Mouse (Mus musculus): ENCODE data around the gene Gm48552.

The Gm48552 gene

DNA sequence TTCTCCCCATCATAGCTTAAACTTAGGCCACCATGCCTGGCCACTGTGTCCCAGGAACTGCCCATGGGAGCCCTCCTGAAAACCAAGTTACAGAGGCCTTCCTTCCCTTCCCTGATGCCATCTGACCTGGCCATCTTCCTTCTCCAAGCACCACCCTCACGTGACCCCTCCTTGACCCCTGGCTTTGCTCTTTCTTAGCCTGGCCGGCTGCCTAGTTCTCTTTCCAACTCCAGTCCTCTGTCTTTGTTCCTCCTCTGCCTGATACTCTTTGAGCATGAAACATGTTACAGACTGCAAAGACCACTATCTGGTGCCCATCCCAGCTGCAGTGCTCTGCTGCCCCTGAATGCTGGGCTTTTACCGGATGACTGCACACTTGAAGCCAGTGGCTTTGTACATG lies 568 bp downstream of the Gm48552 start:
- peak; percentile 73 for DNase-seq

DNA sequence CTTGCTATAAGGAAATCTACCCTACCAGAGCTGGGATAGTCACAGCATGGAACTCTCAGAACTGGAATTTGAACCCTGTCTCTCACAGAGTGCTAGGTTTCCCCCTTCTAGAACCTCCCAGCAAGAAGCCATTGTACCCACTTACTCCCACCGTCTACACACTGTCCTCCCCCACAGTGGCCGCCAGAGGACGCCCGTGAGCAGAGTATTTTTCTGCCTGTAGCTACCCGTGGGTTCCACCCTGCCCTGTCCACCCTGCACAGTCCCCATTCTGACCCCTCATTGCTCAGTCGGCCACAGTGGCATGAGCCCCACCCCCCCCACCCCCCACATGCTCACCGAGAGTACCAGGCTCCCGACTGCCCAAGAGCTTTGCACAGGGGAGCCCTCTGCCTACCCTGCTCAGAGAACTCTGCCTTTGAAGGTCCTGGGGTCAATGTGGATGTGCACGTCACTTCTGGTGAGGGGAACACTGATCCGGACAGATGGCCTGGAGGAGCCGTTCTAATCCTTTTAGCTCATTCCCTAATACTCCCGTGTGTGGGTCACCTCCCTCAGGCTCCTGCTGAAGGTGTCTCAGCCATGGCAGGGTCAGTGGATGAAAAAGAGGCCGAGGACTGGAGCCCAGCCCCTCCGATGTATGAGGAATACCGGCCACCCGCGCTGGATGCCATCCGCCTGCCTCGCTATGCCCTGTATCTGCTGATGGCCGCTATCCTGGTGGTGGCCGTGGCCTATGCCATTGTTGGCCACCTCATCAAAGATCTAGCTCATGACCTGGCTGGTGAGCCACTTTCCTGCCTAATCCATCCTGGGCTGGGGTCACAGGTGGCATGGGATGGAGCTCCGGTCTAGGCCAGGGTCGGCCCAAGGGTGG lies 1.2 kb downstream of the Gm48552 start:
- peak; percentile 86 for DNase-seq

DNA sequence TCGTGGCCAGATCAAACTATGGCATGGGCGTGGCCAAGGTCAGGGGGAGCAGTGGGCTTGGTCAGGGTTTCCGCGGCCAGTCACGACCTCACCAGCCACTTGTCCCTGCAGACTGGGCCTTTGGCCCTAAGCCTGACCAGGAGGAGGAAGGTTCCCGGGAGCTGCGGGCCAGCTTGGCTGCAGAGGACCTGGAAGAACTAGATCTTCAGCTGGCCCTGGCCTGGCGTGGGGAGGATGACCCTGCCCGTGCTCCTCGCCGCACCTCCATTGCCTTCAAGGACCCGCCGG lies 1.8 kb downstream of the Gm48552 start:
- DNase-seq, result no peak

DNA sequence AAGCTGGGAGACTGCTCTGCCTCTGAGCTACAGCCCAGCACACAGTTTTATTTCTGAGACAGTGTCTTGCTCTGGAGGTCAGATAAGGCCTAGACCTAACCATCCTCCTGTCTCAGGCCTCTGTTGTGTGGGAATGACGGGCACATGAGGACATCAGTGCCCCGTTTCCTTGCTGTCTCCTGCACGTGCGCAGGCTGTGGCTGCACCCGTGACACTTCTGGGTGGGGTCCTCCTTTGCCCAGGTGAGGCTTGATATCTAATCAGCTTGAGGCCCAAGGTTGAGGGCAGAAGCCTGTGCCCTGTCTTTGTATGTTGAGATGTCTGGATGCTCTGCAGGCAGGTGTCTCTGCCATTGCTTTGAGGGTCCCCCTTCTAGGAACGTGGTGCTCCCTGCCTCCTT lies 3.5 kb downstream of the Gm48552 start:
- no peak for DNase-seq

DNA sequence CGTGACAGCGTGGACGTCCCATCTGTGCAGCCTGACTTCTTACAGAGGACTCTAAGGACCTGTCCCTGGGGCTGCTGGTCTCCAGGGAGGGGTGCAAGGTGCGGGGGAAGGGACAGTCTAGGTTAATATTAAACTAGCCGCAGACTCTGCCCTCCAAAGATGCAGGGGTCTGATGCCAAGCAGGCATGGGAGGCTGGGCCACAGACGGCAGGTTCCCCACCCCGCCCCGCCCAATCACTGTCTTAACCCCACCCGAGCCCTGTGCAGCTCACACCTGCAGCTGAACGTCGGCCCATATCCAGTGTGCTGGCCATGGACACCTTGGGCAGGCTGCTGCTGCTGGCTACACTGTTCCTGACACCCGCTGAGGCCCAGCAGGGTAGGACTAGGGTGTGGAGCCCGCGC lies 4.0 kb downstream of the Gm48552 start, which contains the start of gene Smim24:
TSS of gene Smim24 (plus strand) at position 271 of the 405 bp plus-strand sequence.
- DNase-seq, result peak; percentile 70

DNA sequence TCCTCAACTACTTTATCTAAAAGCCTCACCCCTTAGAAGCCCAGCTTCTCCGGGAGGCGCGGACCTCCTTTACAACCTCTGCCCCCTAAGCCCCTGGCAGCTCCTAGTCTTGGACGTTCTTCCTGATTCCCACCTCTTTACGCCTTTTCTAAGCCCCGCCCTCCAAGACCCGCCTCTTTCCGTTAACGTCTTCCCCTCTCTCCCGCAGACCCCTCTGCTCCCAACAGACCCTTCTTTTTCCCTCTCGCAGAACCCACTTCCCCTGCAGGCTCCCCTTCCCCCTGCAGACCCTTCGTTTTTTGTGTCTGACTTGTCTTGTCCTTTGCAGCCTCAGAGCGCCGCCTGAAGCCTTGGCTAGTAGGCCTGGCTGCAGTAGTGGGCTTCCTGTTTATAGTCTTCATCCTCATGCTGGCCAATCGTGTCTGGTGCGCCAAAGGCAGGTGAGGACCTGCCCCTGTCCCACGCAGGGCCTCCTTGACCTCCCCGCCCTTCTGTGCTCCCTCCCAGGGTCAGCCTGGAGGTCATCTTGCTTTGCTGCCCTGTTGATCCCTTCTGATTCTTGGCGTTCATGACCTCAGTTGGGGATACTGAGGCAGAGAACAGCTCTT lies 4.8 kb downstream of the Gm48552 start:
- DNase-seq, result peak; percentile 74

DNA sequence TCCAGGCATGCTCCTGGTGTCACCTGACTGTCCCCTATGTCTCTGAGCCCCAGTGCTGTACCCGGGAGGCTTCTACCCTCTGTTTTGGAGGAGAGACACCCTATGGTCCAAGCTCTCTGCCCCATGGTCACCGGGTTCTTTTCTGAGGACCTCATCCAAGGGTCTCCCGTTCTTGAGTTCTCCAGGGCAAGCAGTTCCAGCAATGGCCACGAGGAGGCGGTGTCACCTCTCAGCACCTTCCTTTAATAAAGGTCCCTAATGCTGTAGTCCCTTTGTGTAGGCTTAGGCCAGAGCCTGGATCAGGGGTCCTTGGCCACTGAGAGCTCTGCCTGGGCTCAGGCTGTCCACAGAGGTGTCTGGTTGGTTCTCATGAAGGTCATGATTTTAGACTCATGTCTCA lies 6.3 kb downstream of the Gm48552 start:
- peak; percentile 88 for DNase-seq

DNA sequence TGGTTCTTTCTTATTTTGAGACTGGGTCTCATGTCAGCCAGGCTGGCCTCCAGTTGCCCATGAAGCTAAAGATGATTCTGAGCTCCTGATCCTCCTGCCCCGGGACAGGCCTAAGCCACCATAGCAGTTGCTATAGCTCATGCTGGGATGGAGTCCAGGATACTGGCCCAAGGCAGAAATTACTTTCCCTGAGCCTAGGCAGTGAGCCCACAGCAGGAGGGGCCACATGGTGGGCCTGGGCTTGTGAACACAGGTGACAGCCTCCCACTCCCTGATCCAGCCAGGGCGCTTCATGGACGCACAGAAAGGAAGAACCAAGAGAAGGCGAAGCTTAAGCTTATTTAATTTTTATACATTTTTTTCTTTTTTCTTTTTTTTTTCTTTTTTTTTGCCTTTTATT lies 7.1 kb downstream of the Gm48552 start:
- DNase-seq, result no peak

DNA sequence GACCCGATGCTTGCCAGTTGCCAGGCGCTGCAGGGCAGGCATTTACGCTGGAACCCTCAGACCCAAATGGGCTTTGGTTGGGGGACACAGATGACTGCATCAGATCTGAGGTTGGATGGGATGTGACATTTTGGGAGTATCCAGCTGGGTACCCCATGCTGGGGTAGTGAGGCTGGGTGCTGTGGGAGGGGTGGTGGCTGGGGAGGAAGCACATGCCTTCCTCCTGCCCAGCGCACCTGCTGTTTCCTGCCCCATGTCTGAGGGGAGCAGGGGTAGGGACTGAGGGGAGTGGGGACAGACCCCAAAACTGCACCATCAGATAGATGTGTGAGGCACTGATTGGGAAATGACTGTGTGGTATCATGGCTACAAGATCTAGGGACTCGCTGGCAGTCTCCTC lies 7.9 kb downstream of the Gm48552 start:
- DNase-seq, result no peak

DNA sequence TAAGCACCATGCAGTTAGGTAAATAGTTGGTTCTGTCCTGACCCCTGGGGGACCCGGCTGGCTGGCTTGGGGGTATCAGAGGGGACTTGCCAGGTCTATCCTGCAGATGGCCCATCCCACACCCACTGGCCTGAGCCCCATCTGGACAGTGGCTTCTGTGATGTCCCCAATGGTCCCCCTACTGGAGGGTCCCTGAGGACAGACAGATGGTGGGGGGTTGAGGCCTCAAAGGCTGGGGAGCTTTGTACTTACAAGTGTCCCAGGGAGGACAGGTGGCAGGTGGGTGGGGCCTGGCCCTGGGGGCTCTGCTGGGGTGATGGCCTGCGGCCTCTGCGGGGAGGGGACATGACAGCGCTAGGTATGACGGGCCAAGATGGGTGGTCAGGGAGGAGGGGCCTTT lies 10.5 kb downstream of the Gm48552 start:
- no peak for DNase-seq

DNA sequence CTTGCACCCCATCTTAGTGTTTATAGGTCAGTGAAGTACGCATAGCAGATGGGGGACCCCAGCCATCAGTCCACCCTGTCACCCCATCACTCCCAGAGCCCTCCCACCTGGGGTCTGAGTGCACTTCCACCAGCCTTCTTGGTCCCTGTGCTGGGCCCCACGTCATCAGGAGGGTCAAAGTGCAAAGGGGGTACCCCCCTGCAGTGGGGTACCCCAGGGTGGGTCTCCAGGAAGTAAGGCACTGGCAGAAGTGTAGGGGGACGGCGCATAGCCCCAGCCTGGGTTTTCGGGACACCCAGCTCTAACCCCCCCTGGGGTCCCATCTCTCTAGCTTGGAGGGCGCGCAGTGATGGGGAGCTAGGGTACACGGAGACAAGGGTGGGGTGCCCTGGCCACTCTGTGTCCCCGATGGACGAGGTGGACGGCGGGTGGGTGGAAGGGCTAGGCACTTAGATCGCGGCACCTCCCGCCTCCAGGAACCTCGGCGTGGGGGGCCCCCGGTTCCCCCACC lies 11.0 kb downstream of the Gm48552 start:
- no peak for DNase-seq

DNA sequence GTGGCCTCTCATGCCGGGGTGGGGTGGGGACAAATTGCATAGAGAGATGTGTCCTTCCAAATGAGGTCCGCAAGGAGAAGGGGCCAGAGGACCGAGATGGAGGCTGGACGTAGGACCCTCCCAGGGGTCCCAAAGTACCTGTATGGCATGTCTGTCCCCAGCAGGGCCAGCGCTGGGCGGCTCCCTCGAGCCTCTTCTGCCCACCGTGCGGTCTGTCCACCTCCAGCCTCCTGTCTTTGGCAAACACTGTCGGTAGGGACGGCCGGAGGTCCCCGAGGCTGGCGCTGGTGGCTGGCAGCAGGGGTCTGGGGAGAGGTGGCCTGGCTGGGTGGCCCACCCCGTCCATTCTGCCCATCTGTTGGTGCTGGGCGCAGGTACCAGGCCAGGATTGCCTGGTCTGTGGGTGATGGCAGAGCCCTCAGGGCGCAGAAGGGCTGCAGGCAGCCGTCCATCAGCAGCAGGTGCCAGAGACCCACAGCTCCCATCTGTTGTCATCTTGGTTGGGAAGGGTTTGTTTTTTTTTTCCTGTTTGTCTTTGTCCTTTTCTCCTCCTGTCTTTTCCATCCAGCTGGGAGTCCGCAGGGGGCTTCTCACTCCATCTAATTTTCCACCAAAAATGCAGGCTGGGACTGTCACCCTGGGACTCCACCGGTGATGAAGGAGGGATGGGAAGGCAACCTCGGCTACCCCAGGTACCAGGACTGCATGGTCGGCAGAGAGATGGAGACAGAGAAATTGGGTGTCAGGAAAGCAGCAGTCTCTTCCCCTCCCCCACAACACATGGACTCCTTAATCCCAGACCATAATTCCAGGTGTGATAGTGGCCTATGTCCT lies 11.8 kb downstream of the Gm48552 start:
- peak; percentile 33 for DNase-seq

DNA sequence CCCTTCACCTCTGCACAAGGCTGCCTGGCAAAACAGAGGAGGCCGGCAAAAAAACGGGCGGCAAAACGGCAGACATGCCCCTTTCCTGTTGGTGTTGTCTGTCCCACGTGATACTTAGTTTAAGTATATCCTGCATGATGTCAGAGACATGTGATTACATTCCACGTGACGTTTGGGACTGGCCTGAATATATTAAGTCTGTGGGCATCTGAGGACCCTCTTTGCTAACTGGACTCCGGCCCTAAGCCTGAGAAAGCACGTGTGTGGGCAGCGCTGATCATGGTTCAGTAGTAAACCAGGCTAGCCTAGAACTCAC lies 12.4 kb downstream of the Gm48552 start:
- peak; percentile 45 for DNase-seq

DNA sequence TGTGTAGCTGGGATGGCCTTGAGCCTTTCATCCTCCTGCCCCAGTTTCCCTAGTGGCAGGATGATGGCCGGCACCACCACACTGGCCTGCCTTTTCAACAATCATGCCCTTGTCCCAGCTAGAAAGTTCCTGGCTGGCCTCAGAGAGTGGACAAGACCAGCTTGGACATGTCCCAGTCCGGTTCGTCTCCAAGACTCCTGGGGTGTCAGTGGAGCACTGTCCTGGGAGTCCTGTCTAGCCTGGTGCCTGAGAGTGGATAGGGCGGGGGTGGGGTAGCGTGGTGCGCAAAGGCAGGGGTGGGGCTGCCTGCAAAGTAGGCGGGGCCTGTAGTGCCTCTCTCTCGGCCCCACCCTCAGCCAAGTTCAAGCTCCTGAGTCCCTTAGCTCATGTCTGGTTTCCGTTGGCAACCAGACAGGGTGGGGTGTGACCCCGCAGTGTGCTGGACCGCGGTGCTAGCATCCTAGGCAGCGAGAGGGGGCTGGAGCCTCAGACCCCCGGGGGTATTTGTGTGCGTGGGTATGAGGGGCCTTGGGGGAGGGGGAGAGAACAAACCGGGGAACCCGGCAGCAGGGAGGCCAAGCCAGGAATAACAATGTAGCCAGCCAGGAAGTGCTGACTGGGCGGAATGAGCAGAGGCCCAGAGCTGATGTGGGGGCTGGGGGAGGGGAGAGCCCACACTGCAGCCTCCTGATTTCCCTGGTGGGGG lies 12.9 kb downstream of the Gm48552 start:
- DNase-seq, result peak; percentile 91

DNA sequence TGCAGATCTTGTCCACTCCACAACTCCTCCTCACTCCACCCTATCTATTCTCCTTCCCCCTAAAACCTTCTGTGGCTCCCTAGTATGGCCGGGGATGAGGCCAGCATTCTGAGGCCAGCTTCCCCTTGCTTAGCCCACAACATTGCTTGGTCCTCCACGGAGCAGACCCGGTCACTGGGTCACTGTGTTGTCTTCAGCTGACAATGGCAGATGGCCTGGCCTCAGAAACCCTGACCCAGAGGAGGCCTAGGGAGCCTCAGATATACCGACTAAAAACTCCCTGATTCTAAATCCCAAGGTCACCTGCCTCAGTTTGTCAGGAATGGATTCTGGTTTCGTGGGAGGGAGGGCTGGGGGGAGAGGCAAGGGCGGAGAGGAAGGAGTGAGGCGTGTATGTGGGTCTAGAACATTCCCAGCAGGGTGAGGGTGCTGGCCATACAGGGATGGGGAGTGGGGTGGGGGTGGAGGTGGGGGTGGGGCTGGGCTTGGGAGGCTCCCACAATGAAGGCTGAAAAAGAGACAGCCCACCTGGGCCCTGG lies 13.5 kb downstream of the Gm48552 start:
- no peak for DNase-seq

DNA sequence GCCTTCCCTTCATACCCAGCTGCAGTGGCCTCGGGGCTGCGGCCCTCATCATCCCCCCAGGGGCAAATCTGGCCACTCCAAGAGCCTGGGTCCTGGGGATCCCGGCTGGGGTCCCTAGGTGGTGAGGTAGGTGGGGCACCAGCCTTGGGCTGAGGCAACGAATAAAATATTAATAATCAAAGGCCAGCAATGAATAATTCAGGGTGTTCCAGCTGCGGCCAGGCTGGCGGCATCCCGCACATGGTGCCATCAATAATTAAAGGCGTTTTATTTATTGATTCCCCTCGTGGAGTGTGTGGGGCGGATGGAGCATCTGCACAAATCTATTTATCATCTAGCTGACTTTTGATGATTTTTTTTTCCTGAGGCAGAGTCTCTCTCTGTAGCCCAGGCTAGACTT lies 14.7 kb downstream of the Gm48552 start:
- DNase-seq, result no peak

DNA sequence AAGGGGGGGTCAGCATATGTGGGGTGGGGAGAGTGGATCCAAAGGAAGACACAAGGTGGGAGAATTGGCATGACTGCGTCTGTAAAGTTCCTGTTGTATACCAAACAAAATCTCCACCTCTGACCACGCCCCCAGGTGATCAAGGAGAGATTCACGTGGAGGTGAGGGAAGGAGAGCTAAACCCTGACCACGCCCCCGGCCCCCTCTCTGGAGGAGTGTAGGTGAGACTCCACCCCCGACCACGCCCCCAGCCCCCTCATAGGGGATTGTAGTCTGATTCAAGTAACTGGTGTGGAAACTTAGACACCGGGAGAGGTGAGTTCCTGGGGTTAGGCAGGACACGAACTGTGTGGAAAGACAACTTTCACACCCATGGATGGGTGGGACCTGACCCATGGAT lies 15.3 kb downstream of the Gm48552 start:
- peak; percentile 67 for DNase-seq

DNA sequence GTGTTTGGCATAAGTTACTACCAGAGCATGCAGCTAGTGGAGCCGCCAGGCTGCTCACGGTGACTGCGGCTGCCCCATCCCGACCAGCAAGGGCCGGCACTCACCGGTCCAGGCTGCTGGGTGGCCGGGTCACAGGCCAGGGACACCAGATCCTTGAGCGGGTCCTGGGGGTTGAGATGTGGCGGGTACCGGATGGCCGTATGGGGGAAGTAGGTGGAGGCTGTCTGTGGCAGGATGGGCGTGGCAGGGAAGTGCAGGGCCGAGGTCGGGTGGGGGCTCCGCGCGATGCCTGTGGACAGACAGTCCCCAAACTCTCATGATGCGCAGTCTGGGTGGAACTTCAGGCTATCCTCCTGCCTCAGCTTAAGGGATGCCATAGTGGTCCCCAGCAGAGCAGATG lies 15.9 kb downstream of the Gm48552 start:
- DNase-seq, result peak; percentile 68

DNA sequence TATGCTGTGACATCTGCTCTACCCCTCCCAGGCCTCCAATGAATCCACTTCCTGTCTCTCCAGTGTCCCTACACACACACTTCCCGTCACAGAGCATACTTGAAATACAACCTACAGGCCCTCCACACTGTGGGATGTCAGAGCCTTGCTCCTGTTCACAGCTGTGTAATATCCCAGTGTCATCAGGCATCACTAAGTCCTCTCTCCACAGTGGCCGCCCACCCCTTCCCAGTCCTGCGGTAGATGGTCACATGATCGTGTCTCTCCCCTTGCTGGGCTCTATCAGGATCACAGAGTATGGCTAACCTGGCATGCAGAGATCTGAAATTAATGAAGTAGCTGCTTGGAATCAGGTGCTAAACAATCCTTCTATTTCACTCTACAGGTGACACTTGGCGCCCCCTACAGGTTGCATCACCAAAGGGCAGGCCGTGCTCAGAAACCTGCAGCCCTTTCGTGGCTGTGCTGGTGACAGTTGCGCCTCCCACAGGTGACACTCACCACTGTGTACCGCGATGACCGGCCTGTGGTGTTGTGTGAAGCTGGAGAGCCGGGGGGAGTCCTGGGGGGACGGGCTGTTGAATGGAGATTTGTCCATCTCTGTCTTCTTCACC lies 16.9 kb downstream of the Gm48552 start:
- DNase-seq, result peak; percentile 80

DNA sequence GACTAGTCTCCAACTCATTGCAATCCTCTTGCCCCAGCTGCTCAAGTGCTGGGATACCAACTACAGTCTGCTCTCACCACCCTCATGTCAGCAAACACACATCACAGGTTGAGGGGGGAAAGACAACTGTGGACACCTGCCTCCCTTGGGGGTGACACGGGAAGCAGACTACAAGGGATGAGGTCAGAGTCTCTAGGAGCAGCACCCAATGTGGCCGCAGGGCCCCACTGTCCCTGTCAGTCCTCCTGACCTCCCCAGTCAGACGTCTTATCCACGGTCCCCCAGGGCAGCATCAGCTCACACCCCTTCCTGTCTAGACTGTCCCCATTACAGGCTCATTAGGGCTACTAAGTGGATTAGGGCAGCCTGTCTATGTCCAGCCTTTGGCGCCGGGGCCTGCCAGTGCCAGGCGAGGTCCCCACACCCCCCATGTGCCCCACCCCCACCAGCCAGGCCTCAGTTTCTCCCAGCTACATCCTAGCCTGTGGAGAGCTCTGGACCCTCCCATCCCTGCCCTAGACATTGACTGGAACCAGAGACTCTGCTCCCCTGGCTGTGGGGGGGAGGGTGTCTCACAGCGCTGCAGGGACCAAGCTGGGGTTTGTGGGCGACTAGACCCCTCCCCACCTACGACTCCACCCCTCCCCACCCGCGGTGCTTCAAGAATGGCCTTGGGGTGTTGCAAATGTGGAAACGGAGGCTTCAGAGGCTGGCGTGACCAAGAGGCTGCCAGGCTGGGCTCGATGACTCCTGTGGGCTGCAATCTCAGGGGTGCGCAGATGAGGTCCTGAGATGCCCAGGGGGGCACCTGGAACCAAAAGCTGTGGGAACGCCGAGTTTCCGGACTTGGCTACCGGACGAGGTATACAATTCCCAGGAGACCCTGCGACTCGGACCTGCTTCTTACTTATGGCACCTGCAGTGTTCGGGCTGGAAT lies 18.0 kb downstream of the Gm48552 start:
- no peak for DNase-seq
